Mouse (Mus musculus) forebrain, embryonic 13.5 days (tissue): ENCODE data around the gene Polr3b. TPM values are rescaled to one million over a fixed set of nuclear protein-coding genes. Genes with fewer than 3 reads are reported as not detected.

Experiments used
- ATAC-seq: fragments of 200-750 bp; cut with Nextera tagmentation; 2 replicates; pipeline ENCODE4 v1.8.0; 2017
- H3K27ac ChIP-seq: fragments of 300-500 bp; sonication (generic); 2 replicates; pipeline ENCODE4 v1.5.1; 2015; ENCODE audit warnings: inconsistent platforms, mild to moderate bottlenecking, moderate library complexity
- H3K27me3 ChIP-seq: fragments of 300-500 bp; sonication (generic); 2 replicates; pipeline ENCODE4 v1.6.1; 2015; ENCODE audit warnings: mild to moderate bottlenecking, inconsistent platforms
- H3K36me3 ChIP-seq: fragments of 300-500 bp; sonication (generic); 2 replicates; pipeline ENCODE4 v1.6.1; 2015; ENCODE audit warnings: mild to moderate bottlenecking, inconsistent platforms; ENCODE audit not compliant: poor library complexity, severe bottlenecking
- H3K4me1 ChIP-seq: fragments of 300-500 bp; sonication (generic); 2 replicates; pipeline ENCODE4 v1.6.1; 2015; ENCODE audit warnings: inconsistent platforms
- H3K4me2 ChIP-seq: fragments of 300-500 bp; sonication (generic); 2 replicates; pipeline ENCODE4 v1.6.1; 2015; ENCODE audit warnings: inconsistent platforms, mild to moderate bottlenecking, moderate library complexity
- H3K4me3 ChIP-seq: fragments of 300-500 bp; sonication (generic); 2 replicates; pipeline ENCODE4 v1.5.1; 2015; ENCODE audit warnings: mild to moderate bottlenecking, inconsistent platforms
- H3K9ac ChIP-seq: fragments of 300-500 bp; sonication (generic); 2 replicates; pipeline ENCODE4 v1.6.1; 2015; ENCODE audit warnings: mild to moderate bottlenecking, inconsistent platforms
- H3K9me3 ChIP-seq: fragments of 300-500 bp; sonication (generic); replicated peaks from 2 replicates; pipeline ENCODE4 v1.6.1; 2016; ENCODE audit warnings: inconsistent platforms
- WGBS: fragments of 180-500 bp; shearing (Covaris S2); methylation state at CpG from one replicate; pipeline ENCODE4 v1.1.7; 2015; 5-methylcytosine and 5-hydroxymethylcytosine counted together
- polyA plus RNA-seq: library from polyadenylated mRNA; unstranded; fragments of >200 nt; fragmentation: Nextera tagmentation; extraction: Ambion mirVana; gene quantifications from 2 replicates; pipeline ENCODE4 v1.2.1, GENCODE M21; 2015

Gene Polr3b
- polyA plus RNA-seq, 1 experiment from 2014 or later = 13.3 TPM

DNA sequence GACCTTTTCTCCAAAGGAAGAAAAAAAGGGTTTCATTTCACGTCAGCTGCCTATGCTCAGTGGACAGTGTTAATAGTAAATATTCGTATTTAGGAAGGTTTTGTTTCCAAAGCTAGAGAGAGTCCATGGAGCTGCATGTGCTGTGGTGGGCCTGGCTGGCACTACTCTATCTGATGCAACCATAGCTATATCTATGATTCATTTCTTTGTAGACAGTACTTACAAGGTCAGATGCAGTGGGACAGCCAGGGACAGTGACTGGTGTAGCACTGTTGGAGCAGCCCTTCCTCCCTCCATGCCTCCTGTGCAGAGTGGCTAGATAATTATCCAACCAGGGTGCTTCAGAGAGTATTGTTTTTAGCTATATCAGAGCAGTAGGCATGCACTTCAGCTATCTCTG lies 9.8 kb upstream of the Polr3b start:
- ATAC-seq = no peak
- no peak overlapping the region for H3K4me3 ChIP-seq
- 74% methylated on average over 2 of the region's 2 CpGs for WGBS
- no peak overlapping the region for H3K27ac ChIP-seq
- H3K4me1 ChIP-seq = no peaks in the 10 kb centered on the region
- no peaks in the 10 kb centered on the region for H3K36me3 ChIP-seq
- no peaks in the 10 kb centered on the region for H3K27me3 ChIP-seq
- no peaks in the 10 kb centered on the region for H3K9me3 ChIP-seq
- no peak overlapping the region for H3K4me2 ChIP-seq
- H3K9ac ChIP-seq = no peak overlapping the region

GRCm38 (mm10) chr10:84613366-84613765 lies 8.7 kb upstream of the Polr3b start:
- H3K36me3 ChIP-seq = no peaks in the 10 kb centered on the region
- 82% methylated on average over 8 of the region's 8 CpGs for WGBS
- no peak for ATAC-seq

GRCm38 (mm10) chr10:84615076-84615475 lies 7.0 kb upstream of the Polr3b start:
- Histone ChIP-seq H3K27ac (no peak overlapping the region), H3K36me3 (no peaks in the 10 kb centered on the region), H3K4me3 (no peak overlapping the region), H3K4me2 (no peak overlapping the region), H3K4me1 (no peaks in the 10 kb centered on the region), H3K9ac (no peak overlapping the region), H3K27me3 (no peaks in the 10 kb centered on the region), H3K9me3 (no peaks in the 10 kb centered on the region)
- ATAC-seq = no peak
- 74% methylated on average over 3 of the region's 3 CpGs for WGBS

More at GRCm38 (mm10) chr10:84613366-84613765, 8.7 kb upstream of the Polr3b start:
- no peaks in the 10 kb centered on the region for H3K4me1 ChIP-seq
- no peak overlapping the region for H3K4me2 ChIP-seq
- H3K9me3 ChIP-seq = no peaks in the 10 kb centered on the region
- no peaks in the 10 kb centered on the region for H3K27me3 ChIP-seq
- H3K4me3 ChIP-seq = no peak overlapping the region
- H3K27ac ChIP-seq = no peak overlapping the region
- H3K9ac ChIP-seq = no peak overlapping the region

DNA sequence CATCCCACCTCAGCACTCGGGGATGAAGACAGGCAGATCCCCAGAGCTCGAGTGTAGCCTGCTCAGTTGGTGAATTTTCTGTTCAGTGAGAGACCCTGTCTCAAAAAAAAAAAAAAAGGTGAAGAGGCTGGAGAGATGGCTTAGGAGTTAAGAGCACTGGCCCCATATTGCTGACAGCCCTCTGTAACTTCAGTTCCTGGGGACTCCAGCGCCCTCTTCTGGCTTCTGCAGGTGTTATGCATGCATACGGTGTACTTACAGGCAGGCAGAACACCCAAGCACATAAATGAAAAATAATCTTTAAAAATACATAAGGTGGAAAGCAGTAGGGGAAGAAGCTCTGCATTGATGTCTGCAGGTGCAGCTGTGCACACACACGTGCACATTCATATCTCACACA lies 9.1 kb downstream of the Polr3b start:
- no peak overlapping the region for H3K4me2 ChIP-seq
- ATAC-seq = no peak
- no peak overlapping the region for H3K4me3 ChIP-seq
- peaks cover 38% of the 10 kb centered on the region for H3K36me3 ChIP-seq
- no peaks in the 10 kb centered on the region for H3K9me3 ChIP-seq
- 65% methylated on average over 5 of the region's 5 CpGs for WGBS
- no peak overlapping the region for H3K9ac ChIP-seq
- no peaks in the 10 kb centered on the region for H3K27me3 ChIP-seq
- H3K27ac ChIP-seq = no peak overlapping the region
- H3K4me1 ChIP-seq = no peaks in the 10 kb centered on the region

- H3K27me3 ChIP-seq = no peaks in the 10 kb centered on the region
- no peak overlapping the region for H3K9ac ChIP-seq
- H3K4me1 ChIP-seq = no peaks in the 10 kb centered on the region
- WGBS = 95% methylated on average over 4 of the region's 4 CpGs
- H3K4me2 ChIP-seq = no peak overlapping the region
- no peak overlapping the region for H3K4me3 ChIP-seq
- ATAC-seq = no peak
- H3K9me3 ChIP-seq = no peaks in the 10 kb centered on the region
- no peak overlapping the region for H3K27ac ChIP-seq
- H3K36me3 ChIP-seq = peaks cover 46% of the 10 kb centered on the region
Measured at GRCm38 (mm10) chr10:84632005-84632404, 9.9 kb downstream of the Polr3b start.

- Histone ChIP-seq H3K9me3 (no peaks in the 10 kb centered on the region), H3K4me1 (no peaks in the 10 kb centered on the region), H3K27ac (no peak overlapping the region), H3K4me2 (no peak overlapping the region), H3K36me3 (peaks cover 71% of the 10 kb centered on the region), H3K9ac (no peak overlapping the region), H3K4me3 (no peak overlapping the region), H3K27me3 (no peaks in the 10 kb centered on the region)
- ATAC-seq = no peak
- 94% methylated on average over 10 of the region's 10 CpGs for WGBS
Measured at GRCm38 (mm10) chr10:84636656-84637055, 14.6 kb downstream of the Polr3b start.

DNA sequence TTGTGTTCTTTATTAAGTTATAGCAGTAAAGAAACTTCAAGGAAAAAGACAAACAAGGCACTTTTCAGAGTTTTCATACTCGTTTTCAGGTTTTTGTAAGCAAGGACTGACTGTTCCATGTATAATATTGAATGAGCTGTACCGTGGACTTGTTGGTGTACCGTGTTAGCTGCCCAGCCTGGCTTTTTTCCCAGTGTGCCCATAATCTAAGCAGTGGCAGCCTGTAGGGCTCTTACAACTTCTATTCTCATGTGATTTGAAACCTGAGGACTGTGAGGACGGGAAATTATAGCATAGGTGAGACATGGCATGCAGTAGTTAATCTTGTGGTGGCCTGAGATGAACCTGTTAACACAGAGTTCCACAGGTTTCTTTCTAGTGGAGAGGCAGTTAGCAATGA lies 16.3 kb downstream of the Polr3b start:
- Histone ChIP-seq H3K36me3 (peaks cover 60% of the 10 kb centered on the region), H3K4me3 (no peak overlapping the region), H3K9ac (no peak overlapping the region), H3K4me2 (no peak overlapping the region), H3K4me1 (no peaks in the 10 kb centered on the region), H3K9me3 (no peaks in the 10 kb centered on the region), H3K27ac (no peak overlapping the region), H3K27me3 (no peaks in the 10 kb centered on the region)
- 94% methylated on average over 4 of the region's 4 CpGs for WGBS
- no peak for ATAC-seq

GRCm38 (mm10) chr10:84639525-84640287 lies 17.6 kb downstream of the Polr3b start:
- peaks cover 50% of the 10 kb centered on the region for H3K36me3 ChIP-seq
- 86% methylated on average over 4 of the region's 4 CpGs for WGBS
- ATAC-seq = no peak

GRCm38 (mm10) chr10:84640861-84641260 lies 18.8 kb downstream of the Polr3b start:
- Histone ChIP-seq H3K36me3 (peaks cover 46% of the 10 kb centered on the region), H3K4me1 (no peaks in the 10 kb centered on the region), H3K4me2 (no peak overlapping the region), H3K9ac (no peak overlapping the region), H3K4me3 (no peak overlapping the region), H3K27ac (no peak overlapping the region), H3K27me3 (no peaks in the 10 kb centered on the region), H3K9me3 (no peaks in the 10 kb centered on the region)
- ATAC-seq = no peak
- 81% methylated on average over 7 of the region's 7 CpGs for WGBS

More at GRCm38 (mm10) chr10:84639525-84640287, 17.6 kb downstream of the Polr3b start:
- H3K4me2 ChIP-seq = no peak overlapping the region
- no peaks in the 10 kb centered on the region for H3K4me1 ChIP-seq
- no peaks in the 10 kb centered on the region for H3K9me3 ChIP-seq
- H3K27me3 ChIP-seq = no peaks in the 10 kb centered on the region
- H3K4me3 ChIP-seq = no peak overlapping the region
- no peak overlapping the region for H3K9ac ChIP-seq
- H3K27ac ChIP-seq = no peak overlapping the region

DNA sequence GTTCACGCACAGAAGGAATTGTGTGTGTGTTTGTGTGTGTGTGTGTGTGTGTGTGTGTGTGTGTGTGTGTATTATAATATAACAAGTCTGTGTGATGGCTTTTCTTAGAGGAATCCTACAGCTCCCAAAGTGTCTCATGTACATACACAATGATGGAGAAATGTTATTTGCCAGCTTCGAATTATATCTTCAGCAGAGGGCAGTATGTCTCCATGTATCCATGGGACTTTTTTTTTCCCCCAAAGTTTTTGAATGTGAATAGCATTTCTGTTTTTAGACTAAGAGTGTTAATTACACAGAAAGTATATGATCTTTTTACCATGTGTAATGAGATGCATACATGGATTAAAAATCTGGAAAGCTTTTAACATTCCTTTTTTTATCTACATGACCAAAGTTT lies 19.5 kb downstream of the Polr3b start:
- WGBS = 91% methylated on average over 2 of the region's 2 CpGs
- no peaks in the 10 kb centered on the region for H3K4me1 ChIP-seq
- no peak overlapping the region for H3K27ac ChIP-seq
- H3K4me3 ChIP-seq = no peak overlapping the region
- H3K36me3 ChIP-seq = peaks cover 39% of the 10 kb centered on the region
- ATAC-seq = no peak
- no peaks in the 10 kb centered on the region for H3K9me3 ChIP-seq
- H3K9ac ChIP-seq = no peak overlapping the region
- no peaks in the 10 kb centered on the region for H3K27me3 ChIP-seq
- H3K4me2 ChIP-seq = no peak overlapping the region

- no peaks in the 10 kb centered on the region for H3K4me1 ChIP-seq
- ATAC-seq = no peak
- H3K9ac ChIP-seq = no peak overlapping the region
- H3K4me3 ChIP-seq = no peak overlapping the region
- no peak overlapping the region for H3K4me2 ChIP-seq
- H3K36me3 ChIP-seq = peaks cover 20% of the 10 kb centered on the region
- WGBS = 87% methylated on average over 8 of the region's 8 CpGs
- H3K27me3 ChIP-seq = no peaks in the 10 kb centered on the region
- H3K27ac ChIP-seq = no peak overlapping the region
- no peaks in the 10 kb centered on the region for H3K9me3 ChIP-seq
Measured at GRCm38 (mm10) chr10:84645940-84646339, 23.8 kb downstream of the Polr3b start.

GRCm38 (mm10) chr10:84646506-84647102 lies 24.5 kb downstream of the Polr3b start:
- Histone ChIP-seq H3K36me3 (peaks cover 18% of the 10 kb centered on the region), H3K9me3 (no peaks in the 10 kb centered on the region), H3K4me2 (no peak overlapping the region), H3K4me1 (no peaks in the 10 kb centered on the region), H3K27ac (no peak overlapping the region), H3K9ac (no peak overlapping the region), H3K27me3 (no peaks in the 10 kb centered on the region), H3K4me3 (no peak overlapping the region)
- 81% methylated on average over 12 of the region's 12 CpGs for WGBS
- ATAC-seq = no peak
